Mouse (Mus musculus): ENCODE data around the gene Asic5.

DNA sequence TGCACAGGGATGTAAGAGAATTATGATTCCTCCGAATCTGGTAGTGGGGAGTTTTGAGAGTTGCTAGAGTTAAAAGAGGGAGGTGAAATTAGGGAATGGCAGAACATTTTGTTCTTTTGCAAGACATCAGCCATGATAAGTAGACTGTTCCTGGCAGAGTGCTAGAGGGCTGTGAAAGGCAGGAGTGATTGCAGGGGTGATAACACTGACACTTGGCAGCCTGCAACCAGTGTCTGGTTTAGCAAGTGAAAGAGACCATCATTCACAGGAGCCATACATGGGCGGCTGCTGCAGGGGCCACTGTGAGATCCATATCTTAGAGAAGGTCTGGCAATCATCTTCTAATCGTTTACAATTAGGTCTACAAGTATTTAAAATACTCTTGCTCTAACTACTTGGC is 43.2 kb upstream of the Asic5 start:
- no peak for TF ChIP-seq MAFK (IDR thresholded peaks at IDR 0.05; ENCODE audit: insufficient read depth, low read depth, low read length)
- no peak for TF ChIP-seq HCFC1 (IDR thresholded peaks at IDR 0.05; ENCODE audit: borderline replicate concordance, insufficient read depth, low read length)
- TF ChIP-seq CHD2 (IDR thresholded peaks at IDR 0.05; ENCODE audit: low read depth, low read length): no peak
- TF ChIP-seq ZC3H11A (IDR thresholded peaks at IDR 0.05; ENCODE audit: borderline replicate concordance, low read depth, low read length): no peak
- no peak for TF ChIP-seq ZNF384 (IDR thresholded peaks at IDR 0.05; ENCODE audit: low read depth, low read length)

Measured in ES-E14 (cell line).